Mouse (Mus musculus) cerebellum, postnatal 10 days (tissue): ENCODE measurements around the gene Fig4.

Experiments
- DNase-seq, 2 experiments: peaks; one replicate each; pipeline ENCODE4 v3.0.0; 2021; ENCODE audit warnings: mixed read lengths in 2 of 2

Fig4 gene

DNA sequence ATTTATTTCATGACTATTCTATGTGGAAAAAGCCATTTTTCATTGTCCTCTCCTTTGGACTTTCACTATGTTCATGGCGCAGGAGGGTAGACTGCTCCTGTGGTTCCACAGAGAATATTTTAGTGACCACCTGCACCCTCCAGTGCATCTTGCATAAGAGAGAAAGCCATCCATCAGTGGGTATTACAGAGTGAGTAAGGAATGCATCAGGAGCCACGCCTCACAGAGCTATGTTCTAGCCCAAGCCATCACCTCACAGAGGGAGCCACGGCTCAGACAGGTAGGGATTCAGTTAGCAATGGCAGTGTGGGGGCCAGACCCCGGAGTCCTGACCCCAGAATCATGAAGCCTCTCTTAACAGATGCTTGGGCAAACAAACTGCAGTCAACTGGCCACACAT is 93.5 kb downstream of the Fig4 start:
- no peak for DNase-seq

- no peak for DNase-seq
These were observed 94.1 kb downstream of the Fig4 start for GRCm38 (mm10) chr10:41208860-41209377.

GRCm38 (mm10) chr10:41205647-41206046 is 97.4 kb downstream of the Fig4 start:
- DNase-seq = no peak

DNA sequence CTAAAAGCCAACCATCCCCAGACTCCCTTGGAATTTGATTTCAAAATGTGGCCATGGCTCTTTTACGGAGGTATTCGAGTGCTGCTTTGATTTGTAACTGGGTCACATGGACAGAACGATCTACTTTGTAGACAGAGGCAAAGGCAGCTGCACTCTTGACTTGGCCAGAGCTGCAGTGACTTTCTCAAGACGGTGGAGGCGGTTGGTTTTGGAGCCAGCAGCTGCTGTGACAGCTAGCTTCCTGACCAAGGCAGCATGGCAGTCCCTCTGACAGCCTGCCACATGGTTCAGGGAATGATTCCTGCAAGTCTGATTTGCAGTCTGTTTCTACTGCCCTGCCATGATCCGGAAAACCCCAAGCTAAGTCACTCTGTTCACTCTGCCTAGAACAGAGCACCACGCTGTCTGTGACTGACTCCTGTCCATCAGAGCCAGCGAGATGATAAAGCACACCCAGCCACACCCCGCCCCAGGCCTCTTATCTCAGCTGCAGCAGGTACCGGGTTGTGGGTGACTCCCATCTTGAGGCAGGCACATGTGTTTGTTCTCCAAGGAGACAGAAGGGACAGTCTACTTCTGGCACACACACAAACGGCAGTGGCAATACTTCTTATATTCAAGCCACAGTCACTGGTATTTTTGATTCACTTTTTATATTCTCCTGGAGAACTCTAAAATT is 98.3 kb downstream of the Fig4 start:
- DNase-seq = peak; percentile 30 to 41

- no peak for DNase-seq
These were observed 98.9 kb downstream of the Fig4 start for GRCm38 (mm10) chr10:41204191-41204590.

- DNase-seq = no peak
These were observed 104.3 kb downstream of the Fig4 start for GRCm38 (mm10) chr10:41198719-41199118.

DNA sequence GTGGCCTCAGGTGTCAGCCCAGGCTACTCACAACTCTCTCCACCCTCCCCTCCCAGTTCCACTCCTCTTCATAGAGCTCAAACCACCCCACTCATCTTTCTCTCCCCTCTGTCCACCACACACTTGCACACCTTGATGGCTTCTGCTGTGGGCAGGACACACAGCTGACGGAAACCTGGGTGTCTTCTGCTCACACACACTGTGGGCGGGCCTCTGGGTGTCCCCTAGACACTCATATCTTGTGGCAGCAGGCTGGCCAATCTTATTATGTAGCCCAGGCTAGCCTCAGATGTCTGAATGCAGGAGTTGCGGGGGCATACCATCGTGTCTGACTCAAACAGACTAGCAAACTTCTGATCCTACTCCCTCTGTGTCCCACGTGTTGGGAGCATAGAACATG is 105.3 kb downstream of the Fig4 start:
- DNase-seq = no peak

GRCm38 (mm10) chr10:41196295-41196694 is 106.8 kb downstream of the Fig4 start:
- DNase-seq = no peak

DNA sequence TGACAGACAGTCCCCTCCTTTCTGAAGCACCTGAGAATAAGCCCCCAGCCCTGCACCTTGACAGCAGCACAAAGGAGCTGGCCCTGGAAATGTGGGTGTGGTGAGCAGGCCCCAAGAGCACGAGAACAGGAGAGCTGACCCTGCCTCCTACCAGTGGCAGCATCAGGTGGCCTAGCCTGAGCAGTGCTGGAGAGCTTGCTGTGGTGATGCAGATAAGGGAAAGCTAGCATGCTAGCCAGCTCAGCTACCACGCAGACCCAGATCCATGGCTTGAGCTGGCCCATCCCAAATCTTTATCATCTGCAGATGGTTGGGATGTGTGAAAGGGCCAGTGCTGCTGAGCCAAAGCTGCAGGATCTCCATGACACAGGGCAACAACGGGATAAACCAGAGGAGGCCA is 113.7 kb downstream of the Fig4 start:
- no peak for DNase-seq

DNA sequence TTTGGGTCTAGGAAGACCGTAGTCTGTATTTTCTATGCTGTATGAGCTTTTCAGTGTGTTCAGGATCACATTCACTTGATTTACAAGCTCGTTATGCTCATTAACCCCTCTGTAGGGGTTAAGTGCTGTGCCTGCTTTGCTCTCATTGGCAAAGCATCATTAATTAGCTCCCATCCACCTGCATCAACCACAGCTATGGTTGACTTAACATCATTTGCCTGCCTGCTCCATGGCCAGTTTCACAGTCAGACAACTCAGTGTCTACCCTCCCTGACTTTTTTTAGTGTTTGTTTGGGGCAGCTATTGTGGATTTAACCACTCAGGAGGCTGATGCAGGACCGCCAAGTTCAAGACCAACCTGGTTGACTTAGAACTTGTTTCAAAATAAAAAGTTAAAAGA is 119.1 kb downstream of the Fig4 start:
- no peak for DNase-seq

DNA sequence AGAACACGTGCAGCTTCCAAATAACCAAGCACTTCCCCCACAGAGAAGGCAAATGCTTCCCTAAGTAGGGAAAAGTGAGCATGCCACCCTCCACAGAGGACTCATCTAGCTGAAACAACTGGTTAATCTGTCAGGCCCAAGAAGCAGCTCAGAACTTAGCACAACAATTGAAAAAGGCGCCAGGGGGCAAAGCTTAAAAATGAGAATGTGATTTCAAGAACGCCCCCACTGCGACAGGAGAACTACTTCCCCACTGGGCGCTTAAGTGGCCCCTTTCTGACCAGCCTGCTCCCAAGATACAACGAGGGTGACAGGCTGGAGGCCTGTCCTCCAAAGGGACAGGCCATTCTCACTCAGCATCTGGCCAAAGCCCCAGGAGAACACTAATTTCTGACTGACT is 120.4 kb downstream of the Fig4 start:
- no peak for DNase-seq

GRCm38 (mm10) chr10:41166141-41166540 is 136.9 kb downstream of the Fig4 start:
- no peak for DNase-seq

GRCm38 (mm10) chr10:41163108-41163507 is 140.0 kb downstream of the Fig4 start:
- DNase-seq = no peak

- DNase-seq = no peak
These were observed 145.8 kb downstream of the Fig4 start for GRCm38 (mm10) chr10:41157296-41157695.

DNA sequence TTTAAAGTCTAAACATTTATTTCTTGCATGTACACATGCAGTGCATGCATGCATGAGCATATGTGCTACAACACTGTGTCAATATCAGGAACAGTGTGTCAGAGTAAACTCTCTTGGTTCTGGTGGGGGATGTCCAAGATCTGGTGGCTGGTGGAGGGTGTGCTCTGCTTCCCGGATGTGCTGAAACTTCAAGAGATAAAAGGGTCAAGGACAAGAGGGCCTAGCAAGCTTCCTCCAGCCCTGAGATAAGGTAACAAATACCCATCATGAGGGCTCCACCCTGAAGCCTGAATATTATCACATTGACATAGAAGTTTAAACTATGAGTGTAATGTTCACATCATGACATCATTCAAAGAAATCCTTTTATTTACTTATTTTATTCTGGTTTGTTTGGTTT is 146.4 kb downstream of the Fig4 start:
- no peak for DNase-seq

GRCm38 (mm10) chr10:41153229-41153750 is 149.8 kb downstream of the Fig4 start:
- no peak for DNase-seq

GRCm38 (mm10) chr10:41151901-41152300 is 151.2 kb downstream of the Fig4 start:
- no peak for DNase-seq

- DNase-seq = peak; percentile 50 to 55
These were observed 151.6 kb downstream of the Fig4 start for GRCm38 (mm10) chr10:41151441-41151840.

- DNase-seq = peak; percentile 31 to 34
These were observed 152.0 kb downstream of the Fig4 start for GRCm38 (mm10) chr10:41151021-41151420.

- DNase-seq = no peak
These were observed 152.6 kb downstream of the Fig4 start for GRCm38 (mm10) chr10:41150496-41150895.

DNA sequence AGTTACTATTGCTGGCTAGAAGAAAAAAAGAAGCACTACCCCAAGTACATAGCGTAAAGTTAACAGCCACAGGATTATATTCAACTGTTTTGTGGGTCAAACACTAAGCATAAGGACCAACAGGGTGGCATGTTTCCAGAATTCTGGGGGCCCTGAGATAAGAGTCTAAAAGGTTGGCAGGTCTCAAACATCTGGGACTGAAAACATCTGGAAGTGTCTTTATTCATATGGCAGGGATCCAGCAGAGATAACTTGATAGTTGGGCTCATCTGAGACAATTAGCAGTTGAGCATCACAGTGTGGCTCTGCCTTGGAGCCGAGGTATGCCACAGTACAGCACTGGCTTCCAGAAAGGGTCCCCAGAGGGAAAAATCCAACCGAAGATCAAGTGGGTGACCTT is 153.8 kb downstream of the Fig4 start:
- DNase-seq = no peak

GRCm38 (mm10) chr10:41146141-41146540 is 156.9 kb downstream of the Fig4 start:
- DNase-seq = no peak
